18 mouse cellular contexts compared by ENCODE assay signal in the genomic region with DNA sequence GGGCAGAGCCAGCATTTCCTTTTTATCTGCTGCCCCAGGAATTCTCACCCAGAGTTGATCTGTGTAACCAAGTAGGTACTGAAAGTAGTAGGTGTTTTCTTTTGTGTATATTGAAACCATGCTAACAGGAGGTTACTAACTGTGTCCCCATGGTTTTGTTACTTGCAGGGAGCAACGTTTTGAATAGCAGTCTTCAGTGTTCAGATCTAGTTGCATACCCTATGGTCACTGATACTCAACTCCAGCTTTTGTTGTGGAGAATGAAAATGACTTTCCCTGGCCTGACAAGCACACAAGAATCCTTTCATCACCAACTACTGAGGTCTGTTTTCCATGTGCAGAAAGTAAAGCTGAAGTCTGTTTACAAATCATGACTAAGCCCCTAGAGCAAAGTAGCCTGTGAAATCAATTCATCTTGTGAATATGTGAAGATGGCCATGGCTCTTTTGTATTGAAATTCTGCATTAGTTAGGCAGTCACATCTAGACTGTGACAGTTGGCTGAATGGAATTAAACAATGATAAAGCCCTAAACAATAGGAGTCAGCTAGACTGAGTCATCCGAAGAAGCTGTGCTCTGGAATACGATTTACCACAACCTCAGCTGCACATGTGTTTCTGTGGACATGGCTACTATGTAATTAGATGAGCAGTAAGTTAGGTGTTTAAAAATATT.
DNase-seq lines count a peak whose midpoint lies in the region; ATAC-seq and TF ChIP-seq lines count a peak whose summit lies in the region.
"Had no signal": no experiment of that assay in that cellular context is flagged by ENCODE, and none has a peak within 500 bp of the region (broad histone marks: within the 10 kb centered on the region; RNA-seq: fewer than 3 reads in every experiment).

No protein-coding gene starts in this region.

- no peak overlapping the region for H3K27ac ChIP-seq in forebrain, embryonic 11.5 days (ENCODE audit: low read depth, low read length)
- no peak overlapping the region for H3K27ac ChIP-seq in forebrain, embryonic 12.5 days
- H3K27ac ChIP-seq in hindbrain, embryonic 14.5 days = no peak overlapping the region
- no peak overlapping the region for H3K27ac ChIP-seq in midbrain, postnatal 0 days (ENCODE audit: low read depth, low read length)
- no peak overlapping the region for H3K27ac ChIP-seq in lung, postnatal 0 days (ENCODE audit: low read length)
- H3K27ac ChIP-seq: intestine, embryonic 15.5 days; kidney, postnatal 0 days had no signal

- WGBS in forebrain, embryonic 11.5 days = 19% methylated on average over 3 of the region's 3 CpGs
- WGBS in forebrain, embryonic 12.5 days = 16% methylated on average over 3 of the region's 3 CpGs
- 5% methylated on average over 3 of the region's 3 CpGs for WGBS in hindbrain, embryonic 14.5 days
- 6% methylated on average over 3 of the region's 3 CpGs for WGBS in midbrain, postnatal 0 days
- 53% methylated on average over 3 of the region's 3 CpGs for WGBS in lung, postnatal 0 days

- H3K36me3 ChIP-seq in forebrain, embryonic 11.5 days (ENCODE audit: control insufficient read depth, insufficient read depth, low read length) = no peaks in the 10 kb centered on the region
- H3K36me3 ChIP-seq in forebrain, embryonic 12.5 days (replicated peaks) = no peaks in the 10 kb centered on the region
- no peaks in the 10 kb centered on the region for H3K36me3 ChIP-seq in hindbrain, embryonic 14.5 days (replicated peaks; ENCODE audit: control insufficient read depth, insufficient read depth)
- no peaks in the 10 kb centered on the region for H3K36me3 ChIP-seq in midbrain, postnatal 0 days (ENCODE audit: insufficient read depth, low read length)
- H3K36me3 ChIP-seq in lung, postnatal 0 days (ENCODE audit: insufficient read depth, low read length) = no peaks in the 10 kb centered on the region
- H3K36me3 ChIP-seq: intestine, embryonic 15.5 days had no signal

- H3K4me2 ChIP-seq in forebrain, embryonic 11.5 days (ENCODE audit: low read depth, low read length, severe bottlenecking) = no peak overlapping the region
- H3K4me2 ChIP-seq in forebrain, embryonic 12.5 days = no peak overlapping the region
- no peak overlapping the region for H3K4me2 ChIP-seq in hindbrain, embryonic 14.5 days (replicated peaks)
- H3K4me2 ChIP-seq in midbrain, postnatal 0 days (ENCODE audit: low read depth, low read length, poor library complexity, severe bottlenecking) = no peak overlapping the region
- H3K4me2 ChIP-seq in lung, postnatal 0 days (replicated peaks; ENCODE audit: low read depth, low read length) = no peak overlapping the region
- H3K4me2 ChIP-seq: intestine, embryonic 15.5 days had no signal

- no peak for DNase-seq in forebrain, embryonic 11.5 days (ENCODE audit: low spot score)
- DNase-seq in embryo, embryonic 11 days = peak; percentile 33
- no peak for DNase-seq in hindbrain, embryonic 14.5 days (ENCODE audit: low spot score)
- DNase-seq in midbrain, postnatal 0 days (ENCODE audit: low spot score) = peak; percentile 9
- no peak for DNase-seq in lung, postnatal 0 days (ENCODE audit: low spot score)
- DNase-seq in right cerebral cortex, postnatal 36 days (ENCODE audit: low spot score in 2 of 2) = no peak
- DNase-seq: adrenal gland, postnatal 25 days; cerebellum, adult 9-11 months; gastrocnemius, postnatal 10 days; layer of hippocampus, adult 9-11 months; liver, postnatal 0 days; spleen, adult 18-20 months had no signal

- H3K9me3 ChIP-seq in forebrain, embryonic 11.5 days (ENCODE audit: control insufficient read depth, low read length) = no peaks in the 10 kb centered on the region
- H3K9me3 ChIP-seq in forebrain, embryonic 12.5 days = no peaks in the 10 kb centered on the region
- H3K9me3 ChIP-seq in hindbrain, embryonic 14.5 days (ENCODE audit: control insufficient read depth, low read length) = no peaks in the 10 kb centered on the region
- no peaks in the 10 kb centered on the region for H3K9me3 ChIP-seq in midbrain, postnatal 0 days (ENCODE audit: low read length)
- no peaks in the 10 kb centered on the region for H3K9me3 ChIP-seq in lung, postnatal 0 days (ENCODE audit: low read length)
- H3K9me3 ChIP-seq: intestine, embryonic 15.5 days had no signal

- no peak for TF ChIP-seq EP300 in lung, postnatal 0 days (IDR thresholded peaks at IDR 0.05)

- ATAC-seq in forebrain, embryonic 11.5 days (replicated peaks; ENCODE audit: low FRiP score) = peak; percentile 64
- no peak; the same call in 1 of the 2 replicates for ATAC-seq in forebrain, embryonic 12.5 days (ENCODE audit: low FRiP score)
- ATAC-seq in hindbrain, embryonic 14.5 days (ENCODE audit: low FRiP score) = peak; percentile 64; the same call in 1 of the 2 replicates
- no peak for ATAC-seq in midbrain, postnatal 0 days (ENCODE audit: low FRiP score)
- no peak for ATAC-seq in lung, postnatal 0 days
- ATAC-seq in erythroblast, adult 5-6 weeks (replicated peaks; ENCODE audit: low FRiP score, poor library complexity, severe bottlenecking) = no peak
- ATAC-seq: activated CD4-positive, CD25-positive, alpha-beta regulatory T cell, adult 4 months; intestine, embryonic 15.5 days; liver, postnatal 0 days had no signal

- TF ChIP-seq CTCF in midbrain, postnatal 0 days (IDR thresholded peaks at IDR 0.05) = no peak
- no peak for TF ChIP-seq CTCF in lung, postnatal 0 days (IDR thresholded peaks at IDR 0.05)

- no peak overlapping the region for H3K4me3 ChIP-seq in forebrain, embryonic 11.5 days (ENCODE audit: low read depth, low read length)
- H3K4me3 ChIP-seq in forebrain, embryonic 12.5 days (replicated peaks) = no peak overlapping the region
- H3K4me3 ChIP-seq in hindbrain, embryonic 14.5 days (replicated peaks; ENCODE audit: low read length) = no peak overlapping the region
- no peak overlapping the region for H3K4me3 ChIP-seq in midbrain, postnatal 0 days (ENCODE audit: low read depth, low read length)
- H3K4me3 ChIP-seq in lung, postnatal 0 days (ENCODE audit: low read depth, low read length) = no peak overlapping the region
- H3K4me3 ChIP-seq: intestine, embryonic 15.5 days had no signal

- H3K9ac ChIP-seq in forebrain, embryonic 11.5 days (ENCODE audit: low read length) = no peak overlapping the region
- H3K9ac ChIP-seq in forebrain, embryonic 12.5 days = no peak overlapping the region
- H3K9ac ChIP-seq in hindbrain, embryonic 14.5 days = no peak overlapping the region
- H3K9ac ChIP-seq in midbrain, postnatal 0 days (replicated peaks; ENCODE audit: low read length, poor library complexity, severe bottlenecking) = no peak overlapping the region
- no peak overlapping the region for H3K9ac ChIP-seq in lung, postnatal 0 days (replicated peaks; ENCODE audit: low read depth)
- H3K9ac ChIP-seq: intestine, embryonic 15.5 days; liver, postnatal 0 days had no signal

- no peaks in the 10 kb centered on the region for H3K27me3 ChIP-seq in forebrain, embryonic 11.5 days (ENCODE audit: control insufficient read depth, insufficient read depth, low read length)
- H3K27me3 ChIP-seq in forebrain, embryonic 12.5 days = no peaks in the 10 kb centered on the region
- H3K27me3 ChIP-seq in hindbrain, embryonic 14.5 days (ENCODE audit: control insufficient read depth, insufficient read depth, low read length) = no peaks in the 10 kb centered on the region
- H3K27me3 ChIP-seq in midbrain, postnatal 0 days (ENCODE audit: insufficient read depth, low read length) = no peaks in the 10 kb centered on the region
- no peaks in the 10 kb centered on the region for H3K27me3 ChIP-seq in lung, postnatal 0 days (replicated peaks; ENCODE audit: insufficient read depth, low read length)
- H3K27me3 ChIP-seq: CH12.LX; intestine, embryonic 15.5 days had no signal

- no peaks in the 10 kb centered on the region; the same call in 1 of the 2 replicates for H3K4me1 ChIP-seq in forebrain, embryonic 11.5 days (replicated peaks; ENCODE audit: control insufficient read depth, insufficient read depth, low read length)
- peaks cover 7% of the 10 kb centered on the region for H3K4me1 ChIP-seq in forebrain, embryonic 12.5 days
- H3K4me1 ChIP-seq in hindbrain, embryonic 14.5 days (replicated peaks; ENCODE audit: control insufficient read depth, insufficient read depth, low read length) = peaks cover 8% of the 10 kb centered on the region
- no peaks in the 10 kb centered on the region for H3K4me1 ChIP-seq in midbrain, postnatal 0 days (ENCODE audit: insufficient read depth, low read length)
- no peaks in the 10 kb centered on the region for H3K4me1 ChIP-seq in lung, postnatal 0 days (ENCODE audit: insufficient read depth, low read depth, low read length)
- H3K4me1 ChIP-seq: intestine, embryonic 15.5 days had no signal

Comparison
In these comparisons a context has a peak if more than half of its experiments do, and no peak if none do; other contexts are left out.
1. ATAC-seq: peak in forebrain, embryonic 11.5 days (single experiment) and hindbrain, embryonic 14.5 days (single experiment); none in forebrain, embryonic 12.5 days (single experiment), midbrain, postnatal 0 days (single experiment), lung, postnatal 0 days (single experiment) and erythroblast, adult 5-6 weeks (single experiment).
2. DNase-seq: peak in embryo, embryonic 11 days (single experiment) and midbrain, postnatal 0 days (single experiment); none in forebrain, embryonic 11.5 days (single experiment), hindbrain, embryonic 14.5 days (single experiment), lung, postnatal 0 days (single experiment) and right cerebral cortex, postnatal 36 days (0 of 2).